Mouse (Mus musculus): Measurements from ENCODE around the gene Cdh4.

Gene Cdh4

DNA sequence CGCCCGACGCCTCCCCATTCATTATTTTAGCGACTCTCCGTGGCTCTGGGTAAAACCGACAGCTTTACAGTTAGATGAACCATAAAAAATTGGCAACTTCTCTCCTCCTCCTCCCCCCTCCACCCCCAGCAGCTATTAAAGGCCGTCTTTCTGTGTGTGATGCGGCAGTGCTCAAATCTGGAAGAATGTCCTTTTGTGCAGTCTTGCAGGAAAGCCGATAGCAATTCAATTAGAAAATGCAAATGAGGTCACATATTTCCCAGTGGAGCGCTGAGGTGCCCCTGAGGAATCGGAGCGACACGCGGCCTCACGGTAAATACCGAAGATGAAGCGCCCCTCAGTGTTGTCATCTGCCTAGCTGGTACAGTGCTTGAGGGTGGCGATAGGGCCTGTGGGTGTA, 345.0 kb downstream of the Cdh4 start:
- no peak for DNase-seq (ENCODE audit: low read depth, low spot score)

DNA sequence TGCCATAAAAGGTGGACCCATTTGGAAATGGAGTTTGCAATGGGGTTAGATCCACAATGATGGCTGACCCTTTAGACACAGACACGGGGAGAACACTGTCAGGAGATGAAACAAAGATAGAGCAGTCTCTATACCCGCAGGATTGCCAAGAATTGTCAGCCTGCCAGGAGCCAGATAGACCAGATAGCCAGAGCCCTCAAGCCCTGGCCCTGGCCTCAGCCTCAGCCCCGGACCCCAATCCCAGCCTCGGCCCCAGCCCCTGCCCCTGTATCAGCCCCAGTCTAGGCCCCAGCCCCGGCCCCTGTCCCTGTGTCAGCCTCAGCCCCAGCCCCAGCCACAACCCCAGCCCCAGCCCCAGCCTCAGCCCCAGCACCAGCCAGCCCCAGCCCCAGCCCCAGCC, 345.6 kb downstream of the Cdh4 start:
- DNase-seq (ENCODE audit: low read depth, low spot score), result no peak

GRCm38 (mm10) chr2:179790684-179791083, 348.5 kb downstream of the Cdh4 start:
- DNase-seq (ENCODE audit: low read depth, low spot score), result no peak

- DNase-seq (ENCODE audit: low read depth, low spot score), result no peak
Measured at GRCm38 (mm10) chr2:179792426-179793133, 350.3 kb downstream of the Cdh4 start.

GRCm38 (mm10) chr2:179794354-179794753, 352.1 kb downstream of the Cdh4 start:
- no peak for DNase-seq (ENCODE audit: low read depth, low spot score)

DNA sequence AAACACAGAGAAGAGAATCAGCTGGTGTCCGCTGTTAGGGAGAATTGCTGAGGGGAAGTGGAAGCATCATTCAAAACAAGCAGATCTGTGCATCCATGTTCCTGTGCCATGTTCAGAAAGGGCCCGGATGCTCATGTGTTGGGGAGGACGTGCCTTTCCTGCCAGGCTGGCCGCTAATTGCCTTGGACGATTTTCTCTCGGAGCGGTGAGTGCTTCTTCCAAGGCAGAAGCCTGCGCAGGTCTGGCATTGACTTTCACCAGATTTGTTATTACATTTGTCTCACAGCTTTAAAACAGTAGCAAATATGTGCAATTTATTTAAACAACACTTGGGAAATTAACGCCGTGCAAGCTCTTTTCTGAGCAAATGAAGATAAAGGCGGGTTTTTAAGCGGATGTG, 353.2 kb downstream of the Cdh4 start:
- DNase-seq (ENCODE audit: low read depth, low spot score), result no peak

DNA sequence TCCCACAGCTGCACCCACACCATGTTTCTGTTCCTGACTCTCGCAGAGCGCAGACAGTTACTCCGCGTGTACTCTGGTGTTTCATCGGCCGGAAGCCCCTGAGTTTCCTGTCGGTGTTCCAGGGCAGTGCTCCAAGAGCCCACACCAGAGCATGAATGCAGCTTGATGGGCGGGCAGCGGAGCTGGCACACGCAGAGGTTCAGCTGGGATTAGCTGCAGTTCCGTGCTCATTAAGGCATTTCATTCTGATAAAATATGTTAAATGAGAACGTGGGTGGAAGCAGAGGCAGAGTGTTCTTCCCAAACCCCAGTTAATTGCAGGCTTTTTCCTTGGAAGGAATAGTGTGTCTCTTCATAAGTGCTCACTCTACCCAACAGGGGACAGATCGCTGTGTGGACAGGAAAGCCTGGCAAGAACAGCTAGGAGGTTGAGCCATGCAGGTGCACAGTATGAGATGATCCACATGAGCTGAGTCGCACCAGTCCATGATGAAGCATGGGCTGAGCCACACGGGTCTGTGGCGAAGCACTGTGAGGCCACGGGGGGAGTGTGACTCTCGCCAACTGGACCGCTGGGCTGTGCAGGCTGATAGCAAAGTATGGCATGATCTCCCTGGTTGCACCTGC, 357.8 kb downstream of the Cdh4 start:
- no peak for DNase-seq (ENCODE audit: low read depth, low spot score)

- no peak for DNase-seq (ENCODE audit: low read depth, low spot score)
Measured at GRCm38 (mm10) chr2:179801042-179801441, 358.8 kb downstream of the Cdh4 start.

GRCm38 (mm10) chr2:179802411-179802810, 360.2 kb downstream of the Cdh4 start:
- no peak for DNase-seq (ENCODE audit: low read depth, low spot score)

DNA sequence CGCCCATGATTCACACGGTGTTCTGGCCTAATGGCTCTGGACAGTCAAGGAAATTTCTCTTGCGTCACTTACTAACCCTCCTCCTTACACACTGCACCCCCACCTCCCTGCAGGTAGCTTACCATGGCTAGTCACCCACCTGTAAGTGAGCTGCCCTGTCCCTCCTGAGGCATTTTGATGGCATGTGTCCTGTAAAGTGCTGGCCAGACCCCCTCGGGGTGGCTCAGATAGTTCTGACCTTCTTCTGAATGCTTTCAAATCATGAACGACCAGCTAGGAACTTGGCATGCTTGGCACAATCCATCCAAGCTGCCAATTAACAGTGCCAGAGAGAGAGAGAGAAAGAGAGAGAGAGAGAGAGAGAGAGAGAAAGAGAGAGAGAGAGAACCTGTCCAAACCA, 368.9 kb downstream of the Cdh4 start:
- no peak for DNase-seq (ENCODE audit: low read depth, low spot score)

GRCm38 (mm10) chr2:179813035-179813827, 371.0 kb downstream of the Cdh4 start:
- no peak for DNase-seq (ENCODE audit: low read depth, low spot score)

DNA sequence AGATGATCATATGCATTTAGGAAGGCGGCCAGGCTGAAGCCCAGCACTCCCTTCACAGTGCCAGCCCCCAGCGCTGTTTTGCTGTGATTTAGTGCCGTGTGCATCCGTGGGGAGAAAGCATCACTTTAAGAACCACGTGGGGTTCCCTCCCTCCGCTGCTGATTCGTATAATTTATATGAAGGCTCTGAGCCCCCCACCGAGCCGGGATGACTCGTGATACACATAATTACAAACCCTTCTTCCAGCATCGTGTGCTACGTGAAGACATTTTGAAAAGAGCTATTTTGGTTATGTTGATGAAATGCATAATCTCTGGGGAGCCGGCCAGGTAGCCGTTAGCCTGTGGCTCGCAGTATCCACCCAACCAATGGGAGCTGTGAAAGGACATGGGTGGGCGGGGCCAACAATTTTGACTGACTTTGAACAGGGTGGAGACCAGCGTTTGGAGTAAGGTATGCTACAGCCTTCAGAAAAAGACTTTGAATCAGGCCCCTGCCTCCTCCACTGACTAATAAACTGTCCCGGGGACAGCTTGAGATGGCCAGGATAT, 382.6 kb downstream of the Cdh4 start:
- DNase-seq (ENCODE audit: low read depth, low spot score), result no peak

DNA sequence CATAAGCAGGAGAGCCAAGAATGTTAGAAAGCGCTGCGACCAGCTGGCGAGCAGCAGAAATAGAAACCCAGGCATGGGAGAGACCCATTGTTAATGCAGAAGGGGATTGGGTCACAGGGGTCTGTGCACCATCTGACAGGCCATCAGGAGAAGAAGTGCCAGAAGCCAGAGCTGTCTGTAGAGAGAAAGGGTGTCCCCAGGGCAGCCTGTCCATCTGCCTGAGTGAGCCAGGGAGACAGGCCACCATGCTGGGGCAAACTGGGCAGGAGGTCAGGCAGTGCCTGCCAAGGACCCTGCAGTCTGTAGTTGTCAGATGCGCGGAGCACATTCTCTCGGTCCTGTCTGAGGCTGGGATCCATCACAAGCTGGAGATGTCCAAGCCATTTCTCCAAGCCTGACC, 386.7 kb downstream of the Cdh4 start:
- no peak for DNase-seq (ENCODE audit: low read depth, low spot score)

- peak; percentile 24 for DNase-seq (ENCODE audit: low read depth, low spot score)
Measured at GRCm38 (mm10) chr2:179829972-179830371, 387.7 kb downstream of the Cdh4 start.

DNA sequence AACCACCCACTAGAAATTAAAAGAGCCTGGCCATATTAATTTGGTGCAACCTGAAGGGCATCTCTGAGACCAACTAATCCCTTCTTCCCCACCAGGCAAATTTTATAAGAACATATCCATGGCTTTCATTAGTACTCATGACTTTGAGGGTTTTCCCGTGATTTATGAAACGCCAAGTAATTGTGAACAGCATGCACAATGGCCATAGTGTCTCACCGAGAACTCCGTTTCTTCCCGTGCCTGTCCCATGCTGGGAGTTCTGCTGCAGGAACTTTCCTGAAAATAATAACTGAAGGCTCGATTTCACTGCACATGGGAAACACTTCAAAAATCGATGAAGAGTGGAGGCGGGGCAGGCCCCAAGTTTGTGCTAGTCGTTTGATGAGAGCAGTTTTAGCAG, 392.7 kb downstream of the Cdh4 start:
- DNase-seq (ENCODE audit: low read depth, low spot score), result no peak

DNA sequence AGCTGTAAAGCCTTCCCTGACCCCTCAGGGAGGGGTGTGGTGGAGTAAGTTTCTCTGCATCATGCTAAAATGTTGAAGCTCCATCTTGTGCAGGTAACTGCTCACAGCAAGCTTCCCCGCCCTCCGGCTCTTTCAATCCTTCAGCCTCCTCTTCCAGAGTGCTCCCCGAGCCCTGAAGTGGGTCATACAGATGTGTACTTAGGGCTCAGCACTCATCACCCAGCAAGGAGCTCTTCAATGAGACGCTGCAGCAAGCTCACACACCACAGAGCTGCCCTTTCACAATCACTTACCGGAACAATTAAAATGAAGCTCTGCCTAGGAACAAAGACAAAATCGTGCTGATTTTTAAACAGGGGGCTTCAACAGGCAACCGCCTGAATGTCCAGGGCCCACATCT, 393.3 kb downstream of the Cdh4 start:
- no peak for DNase-seq (ENCODE audit: low read depth, low spot score)

- DNase-seq (ENCODE audit: low read depth, low spot score), result no peak
Measured at GRCm38 (mm10) chr2:179837186-179837585, 395.0 kb downstream of the Cdh4 start.

DNA sequence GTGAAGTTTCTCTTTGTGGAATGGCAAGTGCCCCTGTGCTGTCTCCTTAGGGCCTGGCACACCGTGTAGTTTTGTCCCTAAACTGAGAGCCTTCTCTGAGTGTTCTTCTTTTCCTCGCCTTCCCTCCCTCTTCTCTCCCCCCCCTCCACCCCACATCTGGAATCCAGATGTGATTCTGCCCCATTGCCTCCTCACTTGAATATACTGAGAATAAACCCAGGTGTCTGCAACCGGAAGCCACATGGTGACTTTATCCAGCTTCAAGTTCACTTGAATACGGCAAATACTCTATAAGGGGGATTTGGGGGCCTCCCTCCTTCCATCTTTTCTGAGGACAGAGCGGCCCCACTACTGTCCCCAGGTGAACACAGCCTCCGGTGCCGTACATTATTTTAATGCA, 395.8 kb downstream of the Cdh4 start:
- DNase-seq (ENCODE audit: low read depth, low spot score), result peak; percentile 8

DNA sequence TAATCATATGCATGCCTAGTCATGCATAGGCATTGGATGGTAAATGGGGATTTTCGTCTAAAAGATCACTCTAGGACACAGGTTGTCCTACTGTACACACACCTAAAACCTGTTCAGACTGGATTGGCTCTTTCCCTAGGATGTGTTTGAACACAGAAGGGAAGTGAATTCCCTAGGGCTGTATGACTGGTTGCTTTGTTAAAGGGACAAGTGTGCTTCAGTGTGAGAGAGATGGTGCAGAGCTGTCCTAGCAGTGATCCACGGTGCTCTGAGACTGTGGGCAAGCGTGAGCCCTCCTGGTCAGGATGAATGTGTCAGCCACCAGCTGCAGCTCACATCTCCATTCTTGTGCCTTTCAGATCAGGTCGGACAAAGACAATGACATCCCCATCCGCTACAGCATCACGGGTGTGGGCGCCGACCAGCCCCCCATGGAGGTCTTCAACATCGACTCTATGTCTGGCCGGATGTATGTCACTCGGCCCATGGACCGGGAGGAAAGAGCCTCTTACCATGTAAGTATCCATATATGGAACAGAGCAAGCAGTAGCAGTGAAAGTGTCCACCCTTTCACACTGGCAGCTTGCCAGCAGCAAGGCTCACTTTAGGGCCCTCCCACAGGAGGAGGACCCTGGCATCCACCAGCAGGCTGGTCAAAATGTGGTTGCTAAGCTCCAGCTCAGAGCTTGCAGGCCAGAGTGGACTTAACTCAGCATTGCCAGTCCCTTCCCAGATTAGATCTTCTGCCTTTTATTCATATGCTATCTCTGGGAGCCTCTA, 400.6 kb downstream of the Cdh4 start:
- peak; percentile 22 for DNase-seq (ENCODE audit: low read depth, low spot score)

- no peak for DNase-seq (ENCODE audit: low read depth, low spot score)
Measured at GRCm38 (mm10) chr2:179849732-179850131, 407.5 kb downstream of the Cdh4 start.

DNA sequence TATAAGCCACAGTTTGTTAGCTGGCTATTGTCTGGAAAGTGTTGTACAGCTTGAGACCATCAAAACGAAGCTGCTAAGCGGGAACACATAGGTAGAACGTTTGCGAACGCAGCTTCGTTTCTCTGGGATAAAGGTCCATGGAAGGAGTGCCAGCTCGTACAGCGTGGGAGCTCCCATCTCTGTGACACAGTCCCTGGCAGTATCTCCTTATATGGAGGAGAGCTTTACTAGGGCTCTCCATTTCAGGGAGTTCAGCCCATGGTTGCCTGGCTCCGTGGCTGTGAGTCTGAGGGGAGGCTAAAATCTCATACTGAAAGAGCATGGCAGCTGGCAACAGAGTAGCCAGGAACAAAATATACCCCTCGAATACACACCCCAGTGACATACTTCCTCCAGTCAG, 409.9 kb downstream of the Cdh4 start:
- no peak for DNase-seq (ENCODE audit: low read depth, low spot score)

DNA sequence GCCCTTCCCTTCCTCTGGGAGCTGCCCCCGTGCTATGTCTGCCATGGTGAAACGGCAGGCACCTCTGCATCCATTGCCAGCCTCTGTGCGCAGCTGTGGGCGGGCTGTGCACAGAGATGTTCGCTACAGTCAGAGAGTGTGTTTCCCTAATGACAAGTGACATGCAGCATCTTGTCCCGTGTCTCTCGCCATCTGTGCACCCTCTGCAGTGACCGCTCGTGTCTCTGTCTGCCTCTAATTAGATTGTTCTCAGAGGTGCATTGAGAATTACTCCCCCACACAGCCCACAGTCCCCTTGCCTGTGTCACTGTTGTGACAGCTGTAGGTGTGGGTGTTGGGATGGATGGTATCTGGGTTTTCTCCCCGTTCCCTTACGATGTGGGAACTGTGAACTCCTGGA, 410.6 kb downstream of the Cdh4 start:
- DNase-seq (ENCODE audit: low read depth, low spot score), result no peak
